Mouse (Mus musculus) Muller cell, postnatal 12 days (primary cell): Measurements from ENCODE around the gene Atg16l1.

Experiments used
- DNase-seq: peaks from one replicate; pipeline ENCODE4 v3.0.0-alpha.2; 2015; ENCODE audit errors: inconsistent ontology term

The Atg16l1 gene

DNA sequence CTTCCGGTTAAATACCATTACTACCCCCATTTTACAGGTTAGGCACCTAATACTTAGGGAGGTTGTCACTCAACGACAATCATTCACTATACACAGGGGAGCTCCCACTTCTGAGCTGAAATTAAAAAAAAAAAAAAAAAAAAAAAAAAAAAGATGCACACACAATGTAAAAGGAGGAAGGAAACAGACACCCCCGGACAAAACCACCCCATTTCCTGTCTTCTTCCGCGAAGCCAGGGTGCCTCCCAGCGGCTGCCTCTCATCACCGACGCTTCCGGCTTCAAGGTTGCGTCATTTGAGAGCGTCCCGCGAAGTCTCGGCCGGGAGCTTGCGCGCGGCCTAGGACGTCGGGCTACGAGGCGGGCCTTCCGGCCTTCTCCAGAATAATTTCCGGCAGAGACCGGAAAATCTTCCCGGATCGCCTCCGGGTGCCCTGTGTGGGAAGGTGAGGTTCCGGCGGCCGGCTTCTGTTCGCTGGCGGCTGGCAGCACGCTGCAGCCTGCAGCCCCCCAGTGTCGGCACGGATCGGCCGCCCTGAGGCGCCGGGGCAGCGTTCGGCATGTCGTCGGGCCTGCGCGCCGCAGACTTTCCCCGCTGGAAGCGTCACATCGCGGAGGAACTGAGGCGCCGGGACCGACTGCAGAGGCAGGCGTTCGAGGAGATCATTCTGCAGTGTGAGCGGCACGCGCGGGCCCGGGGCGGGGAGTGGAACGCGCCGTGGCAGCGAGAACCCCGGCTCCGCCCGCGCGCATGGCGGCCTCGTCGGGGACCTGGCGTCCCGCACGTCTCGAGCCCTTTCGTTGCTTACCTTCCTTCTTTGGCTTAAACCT is at the start of gene Atg16l1:
TSS of gene Atg16l1 (plus strand) at position 230 of the 830 bp plus-strand sequence.
- peak; percentile 95 for DNase-seq

- no peak for DNase-seq
Measured at GRCm38 (mm10) chr1:87706361-87706760, 49.3 kb upstream of the Atg16l1 start.

DNA sequence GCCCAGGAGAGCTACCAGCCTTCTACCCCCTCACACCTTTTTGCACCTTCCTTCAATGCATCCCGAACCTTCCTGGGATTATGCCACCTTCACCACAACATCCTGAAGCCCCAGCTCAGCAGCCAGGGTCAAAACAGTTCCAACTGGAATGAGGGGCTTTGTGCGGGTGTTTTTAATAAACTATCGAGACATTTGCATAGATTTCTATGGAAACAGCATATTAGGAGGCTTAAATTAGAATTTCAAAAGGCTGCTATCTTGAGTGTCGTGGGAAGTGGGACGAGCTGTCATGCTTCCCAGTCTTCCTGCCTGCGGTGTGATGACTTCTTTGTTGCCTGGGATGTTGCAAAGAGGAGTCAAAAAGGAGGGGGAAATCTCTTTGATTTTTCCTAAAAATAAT is 46.6 kb upstream of the Atg16l1 start:
- DNase-seq, result no peak

DNA sequence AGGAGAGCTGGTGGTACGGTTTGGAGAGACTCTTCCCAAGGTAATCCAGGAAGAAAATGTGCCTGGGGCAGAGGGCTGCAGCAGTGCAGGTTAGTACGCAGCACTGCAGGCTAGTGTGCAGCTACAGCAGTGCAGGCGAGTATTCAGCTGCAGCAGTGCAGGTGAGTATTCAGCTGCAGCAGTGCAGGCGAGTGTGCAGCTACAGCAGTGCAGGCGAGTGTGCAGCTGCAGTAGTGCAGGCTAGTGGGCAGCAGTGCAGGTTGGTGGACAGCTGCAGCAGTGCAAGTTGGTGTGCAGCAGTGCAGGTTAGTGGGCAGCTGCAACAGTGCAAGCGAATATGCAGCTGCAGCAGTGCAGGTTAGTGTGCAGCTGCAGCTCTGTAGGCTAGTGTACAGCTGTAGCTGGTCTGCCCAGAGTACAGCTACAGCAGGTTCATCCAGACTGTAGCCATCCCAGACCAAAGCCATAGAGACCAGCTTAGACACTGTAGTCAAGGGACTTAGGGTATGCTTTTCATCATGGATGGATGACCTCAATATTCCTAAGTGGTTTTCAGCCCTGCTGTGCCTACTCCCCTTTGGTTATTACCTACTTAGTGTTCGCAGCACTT is 45.9 kb upstream of the Atg16l1 start:
- DNase-seq, result no peak

GRCm38 (mm10) chr1:87711938-87712613 is 43.6 kb upstream of the Atg16l1 start:
- DNase-seq, result no peak

GRCm38 (mm10) chr1:87712614-87712971 is 43.1 kb upstream of the Atg16l1 start:
- DNase-seq, result no peak

GRCm38 (mm10) chr1:87721382-87721781 is 34.3 kb upstream of the Atg16l1 start:
- peak; percentile 55 for DNase-seq

- no peak for DNase-seq
Measured at GRCm38 (mm10) chr1:87722081-87722480, 33.6 kb upstream of the Atg16l1 start.

DNA sequence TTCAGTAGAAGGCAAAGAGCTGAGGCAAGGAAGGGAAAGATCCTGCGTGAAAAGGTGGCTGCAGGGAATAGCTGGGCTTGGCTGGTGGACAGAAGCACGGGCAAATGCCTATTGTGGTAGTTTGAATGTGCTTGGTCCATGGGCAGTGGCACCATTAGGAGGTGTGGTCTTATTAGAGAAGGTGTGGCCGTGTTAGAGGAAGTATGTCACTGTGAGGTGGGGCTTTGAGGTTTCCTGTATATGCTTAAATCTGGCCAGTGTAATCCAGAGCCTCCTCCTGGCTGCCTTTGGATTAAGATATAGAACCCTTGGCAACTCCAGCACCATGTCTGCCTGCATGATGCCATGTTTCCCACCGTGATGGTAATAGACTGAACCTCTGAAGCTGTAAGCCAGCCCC is 32.3 kb upstream of the Atg16l1 start:
- DNase-seq, result no peak

GRCm38 (mm10) chr1:87729070-87729469 is 26.6 kb upstream of the Atg16l1 start:
- no peak for DNase-seq

DNA sequence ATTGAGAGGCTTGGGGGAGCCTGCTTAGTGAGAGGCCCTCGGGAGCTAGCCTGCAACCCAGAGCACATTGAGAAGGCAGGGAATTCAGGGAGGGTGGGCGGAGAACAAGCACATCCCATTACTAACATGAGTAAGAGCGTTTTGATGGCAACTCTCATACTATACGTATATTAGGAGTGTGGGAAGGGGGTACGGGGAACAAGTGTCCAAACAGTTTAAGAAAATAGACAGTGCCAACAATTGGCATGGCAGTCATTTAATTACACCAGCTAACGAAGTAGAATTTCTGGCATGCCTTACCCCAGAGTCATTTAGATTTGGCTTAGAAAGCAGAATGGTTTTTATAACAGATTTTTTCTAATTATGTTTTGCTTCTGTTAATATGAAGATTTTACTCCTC is 25.8 kb upstream of the Atg16l1 start:
- DNase-seq, result peak; percentile 54

DNA sequence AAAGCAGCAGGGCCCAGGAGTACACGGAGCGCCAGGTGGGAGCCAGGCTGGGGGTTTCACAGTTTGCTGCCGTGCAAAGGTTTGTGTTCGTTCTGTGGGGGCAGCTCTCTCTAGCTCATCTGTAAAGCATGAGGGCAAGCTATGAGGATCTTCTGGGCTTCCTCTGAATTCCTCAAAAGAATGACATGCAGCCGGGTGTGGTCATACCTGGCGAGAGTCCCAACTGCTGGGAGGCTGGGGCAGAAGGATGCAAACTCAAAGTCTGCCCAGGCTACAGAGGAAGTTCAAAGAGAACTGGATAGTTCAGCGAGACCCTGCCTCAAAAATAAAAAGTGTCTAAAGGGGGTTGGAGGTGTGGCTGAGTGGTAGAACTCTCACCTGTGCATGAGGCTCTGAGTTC is 25.4 kb upstream of the Atg16l1 start:
- peak; percentile 61 for DNase-seq

DNA sequence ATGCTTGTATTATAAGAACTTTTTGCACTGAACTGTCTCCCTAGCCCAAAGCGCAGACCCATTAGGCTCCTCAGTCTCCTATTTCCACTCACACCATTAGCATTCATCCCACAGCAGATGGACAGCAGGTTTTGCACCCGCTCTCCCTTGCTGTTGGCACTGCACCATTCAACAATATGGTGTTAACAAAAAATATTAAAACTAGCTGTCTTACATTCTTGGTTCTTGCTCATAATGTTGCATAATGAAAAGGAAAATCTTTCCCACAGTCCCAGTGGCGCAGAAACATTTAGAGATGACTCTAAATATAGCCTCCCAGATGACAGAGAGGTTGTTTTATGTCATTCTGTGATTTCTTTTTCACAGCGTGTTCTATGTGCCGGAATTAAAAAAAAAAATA is 22.5 kb upstream of the Atg16l1 start:
- DNase-seq, result no peak

DNA sequence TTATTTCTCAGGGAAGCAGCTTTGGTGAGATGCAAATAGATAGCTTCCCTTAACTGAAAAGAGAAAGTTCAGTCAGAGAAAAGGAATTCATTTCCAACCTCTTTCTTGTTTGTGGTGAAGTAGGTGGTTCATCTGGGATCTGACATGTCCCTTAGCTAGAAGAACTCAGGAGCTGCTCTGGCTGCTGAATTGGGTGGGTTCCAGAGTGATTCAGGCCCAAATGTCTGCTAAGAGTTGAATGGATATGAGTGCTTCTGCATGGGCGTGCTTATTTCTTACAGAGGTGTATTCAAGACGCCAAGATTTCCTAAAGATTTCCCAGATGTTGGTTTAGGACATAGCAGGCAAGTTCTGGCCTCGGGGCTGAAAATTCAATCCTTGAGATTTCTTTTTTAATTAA is 21.5 kb upstream of the Atg16l1 start:
- peak; percentile 39 for DNase-seq

GRCm38 (mm10) chr1:87740584-87741290 is 14.9 kb upstream of the Atg16l1 start:
- no peak for DNase-seq

DNA sequence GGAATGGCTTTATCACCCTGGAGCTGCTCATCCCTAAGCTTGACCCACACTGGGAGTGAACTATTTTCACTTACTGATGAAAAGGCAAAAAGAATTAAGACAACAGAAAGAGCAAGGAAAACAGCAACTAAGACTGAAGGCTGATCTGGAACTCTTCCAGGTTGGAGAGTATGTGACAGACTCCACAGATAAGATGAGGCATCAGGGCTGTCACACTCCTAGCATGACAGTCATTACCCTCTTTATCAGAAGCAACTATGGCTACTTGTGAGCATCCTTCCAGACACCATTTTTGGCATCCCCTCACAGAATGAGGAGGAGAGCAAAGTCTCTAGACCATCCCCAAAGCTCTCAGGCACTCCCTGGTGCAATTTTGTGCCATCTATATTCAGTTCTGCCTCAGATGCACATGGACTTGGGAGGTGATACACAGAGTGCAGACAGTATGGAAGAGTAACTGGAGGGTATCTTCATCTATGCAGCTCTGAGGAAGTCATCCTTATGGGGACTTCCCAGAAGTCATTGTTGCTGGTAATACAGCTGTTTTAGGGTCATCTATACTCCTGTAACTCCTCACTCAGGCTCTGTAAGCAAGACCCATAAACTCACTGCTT is 6.2 kb upstream of the Atg16l1 start:
- DNase-seq, result no peak

DNA sequence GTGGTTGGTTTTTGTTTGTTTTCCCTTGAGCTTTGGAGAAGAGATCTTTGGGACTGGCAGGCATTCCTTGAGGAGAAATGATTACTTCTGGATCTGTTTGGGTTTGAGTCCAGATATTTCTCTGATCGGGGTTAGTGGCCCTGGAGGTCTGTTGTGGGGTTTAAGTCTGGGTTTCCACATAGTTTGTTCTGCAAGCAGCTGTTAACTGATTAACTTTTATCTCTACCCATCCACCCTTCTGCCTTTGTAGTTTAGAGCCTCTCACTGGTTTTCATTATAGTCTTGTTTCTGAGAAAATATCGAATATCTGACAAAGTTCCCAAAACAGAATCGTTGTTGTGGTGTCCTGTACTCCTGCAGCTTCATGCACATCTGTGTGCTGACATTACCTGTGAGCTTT is 8.2 kb downstream of the Atg16l1 start:
- DNase-seq, result no peak

DNA sequence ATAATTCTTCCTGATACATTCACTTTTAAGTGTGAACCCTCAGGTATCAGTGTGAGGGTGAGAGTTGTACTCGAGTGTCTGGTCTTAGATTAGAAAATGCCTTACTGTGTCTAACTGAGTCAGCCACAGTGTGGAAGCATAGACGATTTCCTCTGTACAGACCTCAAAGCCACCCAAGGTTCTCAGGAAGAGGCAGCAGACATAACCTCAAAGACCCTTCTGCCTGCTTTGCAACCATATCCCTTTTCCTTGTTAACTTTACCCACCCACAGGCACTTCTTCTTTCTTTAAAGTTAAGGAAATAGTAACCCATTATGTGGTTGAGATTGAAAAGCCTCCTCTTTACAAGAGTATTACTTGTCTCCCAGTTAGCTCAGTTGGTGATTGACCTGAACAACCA is 10.1 kb downstream of the Atg16l1 start:
- DNase-seq, result no peak

DNA sequence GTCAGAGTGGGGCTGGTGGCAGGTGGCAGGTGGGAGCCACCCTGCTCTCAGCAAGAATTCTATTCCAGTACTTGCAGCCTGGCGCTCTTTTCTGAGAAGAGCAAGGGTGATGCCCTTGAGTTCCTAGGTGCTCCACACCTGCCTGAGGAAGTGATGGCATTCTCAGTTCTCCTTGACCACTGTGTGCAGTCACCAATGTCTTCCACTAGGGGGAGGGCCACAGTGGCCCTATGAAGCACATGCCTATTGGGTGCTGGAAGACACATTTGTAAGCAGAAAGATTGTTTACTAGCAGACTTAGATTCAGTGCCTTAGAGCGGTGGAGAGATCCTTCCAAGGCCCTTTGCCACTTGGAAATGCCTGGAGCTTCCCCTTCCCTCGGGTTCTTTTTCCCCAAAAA is 10.6 kb downstream of the Atg16l1 start:
- DNase-seq, result peak; percentile 4

DNA sequence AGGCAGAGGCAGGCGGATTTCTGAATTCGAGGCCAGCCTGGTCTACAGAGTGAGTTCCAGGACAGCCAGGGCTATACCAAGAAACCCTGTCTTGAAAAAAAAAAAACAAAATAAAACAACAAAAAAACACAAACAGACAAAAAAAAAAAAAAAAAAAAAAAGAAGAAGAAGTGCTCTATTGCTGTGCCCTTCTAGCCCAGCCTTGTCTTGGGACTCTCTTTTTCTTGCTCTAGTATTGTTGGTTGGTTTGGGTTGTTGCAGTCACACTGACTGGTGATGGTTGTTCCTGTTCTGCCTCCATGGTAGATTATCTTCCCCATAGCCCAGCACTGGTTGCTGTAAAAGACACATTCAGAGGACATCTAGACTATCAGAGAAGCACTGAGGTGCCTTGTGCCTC is 13.6 kb downstream of the Atg16l1 start:
- no peak for DNase-seq

GRCm38 (mm10) chr1:87770486-87770885 is 14.8 kb downstream of the Atg16l1 start:
- DNase-seq, result no peak

- no peak for DNase-seq
Measured at GRCm38 (mm10) chr1:87771724-87772123, 16.1 kb downstream of the Atg16l1 start.
